Mouse (Mus musculus) limb, embryonic 10.5 days (tissue): ENCODE data around the gene Tomm22. TPM values are rescaled to one million over a fixed set of nuclear protein-coding genes. Genes with fewer than 3 reads are reported as not detected.
"Not testable (repeated sequence)": the region's sequence is repeated elsewhere in the genome, so short reads cannot be mapped to it uniquely, and the experiment has no call there.

Experiments
- DNase-seq: peaks from one replicate; pipeline ENCODE4 v3.0.0-alpha.2; 2017; ENCODE audit warnings: low spot score
- H3K27ac ChIP-seq: fragments of 300-500 bp; sonication (generic); 2 replicates; pipeline ENCODE4 v1.5.1; 2016; ENCODE audit warnings: mild to moderate bottlenecking
- H3K27me3 ChIP-seq: fragments of 300-500 bp; sonication (generic); 2 replicates; pipeline ENCODE4 v1.6.1; 2016; ENCODE audit warnings: low read depth, mild to moderate bottlenecking; ENCODE audit not compliant: poor library complexity, severe bottlenecking
- H3K36me3 ChIP-seq: fragments of 300-500 bp; sonication (generic); 2 replicates; pipeline ENCODE4 v1.6.1; 2016; ENCODE audit warnings: mild to moderate bottlenecking, moderate library complexity
- H3K4me1 ChIP-seq: fragments of 300-500 bp; sonication (generic); 2 replicates; pipeline ENCODE4 v1.6.1; 2016
- H3K4me3 ChIP-seq: fragments of 300-500 bp; sonication (generic); 2 replicates; pipeline ENCODE4 v1.5.1; 2016; ENCODE audit warnings: mild to moderate bottlenecking, moderate library complexity
- H3K9me3 ChIP-seq: fragments of 300-500 bp; sonication (generic); replicated peaks from 2 replicates; pipeline ENCODE4 v1.6.1; 2016; ENCODE audit warnings: mild to moderate bottlenecking
- WGBS: fragments of 180-500 bp; shearing (Covaris S2); methylation state at CpG from one replicate; pipeline ENCODE4 v1.1.7; 2016; 5-methylcytosine and 5-hydroxymethylcytosine counted together
- polyA plus RNA-seq: library from polyadenylated mRNA; unstranded; fragments of >200 nt; fragmentation: Nextera tagmentation; extraction: Ambion mirVana; gene quantifications from 2 replicates; pipeline ENCODE4 v1.2.1, GENCODE M21; 2016

The Tomm22 gene
- polyA plus RNA-seq, 1 experiment from 2014 or later = 253 TPM

DNA sequence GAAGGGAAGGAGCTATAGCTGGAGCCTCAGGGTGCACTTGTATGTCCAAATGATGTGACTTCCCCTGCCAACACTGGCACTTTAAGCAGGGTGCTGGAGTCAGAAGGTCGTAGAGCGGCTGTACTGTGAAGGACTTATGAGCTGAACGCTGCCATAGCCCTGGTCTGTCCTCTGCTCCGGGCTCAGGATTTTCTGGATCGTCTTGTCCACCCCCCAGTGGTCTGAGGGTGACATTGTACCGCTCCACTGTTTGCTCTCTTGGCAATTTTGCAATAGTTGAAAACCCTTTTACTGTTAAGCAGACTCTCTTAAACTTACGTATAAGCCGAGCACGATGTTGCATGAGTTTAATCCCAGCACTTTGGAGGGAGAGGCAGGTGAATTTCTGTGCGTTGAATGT, 1.5 kb upstream of the Tomm22 start:
- DNase-seq = no peak
- H3K27ac ChIP-seq = no peak overlapping the region
- H3K9me3 ChIP-seq = no peaks in the 10 kb centered on the region
- H3K4me3 ChIP-seq = no peak overlapping the region
- WGBS = 77% methylated on average over 10 of the region's 10 CpGs
- H3K27me3 ChIP-seq = no peaks in the 10 kb centered on the region
- H3K36me3 ChIP-seq = peaks cover 52% of the 10 kb centered on the region
- peaks cover 6% of the 10 kb centered on the region for H3K4me1 ChIP-seq

DNA sequence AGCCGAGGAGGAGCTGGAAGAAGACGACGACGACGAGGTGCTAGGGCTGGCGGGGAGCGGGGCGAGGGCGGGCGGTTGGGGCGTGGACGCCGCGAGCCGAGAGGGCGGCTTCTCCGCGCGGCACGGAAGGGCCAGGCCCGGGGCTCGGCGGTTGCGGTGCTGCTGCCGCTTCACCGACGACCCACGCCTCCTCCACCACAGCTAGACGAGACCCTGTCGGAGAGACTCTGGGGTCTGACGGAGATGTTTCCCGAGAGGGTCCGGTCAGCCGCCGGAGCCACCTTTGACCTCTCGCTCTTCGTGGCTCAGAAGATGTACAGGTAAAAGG, 275 bp downstream of the Tomm22 start:
- Histone ChIP-seq H3K27me3 (no peaks in the 10 kb centered on the region), H3K4me1 (peaks cover 6% of the 10 kb centered on the region), H3K9me3 (no peaks in the 10 kb centered on the region), H3K27ac (peak overlapping the region; percentile 88), H3K4me3 (peak overlapping the region; percentile 94), H3K36me3 (peaks cover 64% of the 10 kb centered on the region)
- DNase-seq = no peak
- under 1% methylated on average over 37 of the region's 37 CpGs for WGBS

DNA sequence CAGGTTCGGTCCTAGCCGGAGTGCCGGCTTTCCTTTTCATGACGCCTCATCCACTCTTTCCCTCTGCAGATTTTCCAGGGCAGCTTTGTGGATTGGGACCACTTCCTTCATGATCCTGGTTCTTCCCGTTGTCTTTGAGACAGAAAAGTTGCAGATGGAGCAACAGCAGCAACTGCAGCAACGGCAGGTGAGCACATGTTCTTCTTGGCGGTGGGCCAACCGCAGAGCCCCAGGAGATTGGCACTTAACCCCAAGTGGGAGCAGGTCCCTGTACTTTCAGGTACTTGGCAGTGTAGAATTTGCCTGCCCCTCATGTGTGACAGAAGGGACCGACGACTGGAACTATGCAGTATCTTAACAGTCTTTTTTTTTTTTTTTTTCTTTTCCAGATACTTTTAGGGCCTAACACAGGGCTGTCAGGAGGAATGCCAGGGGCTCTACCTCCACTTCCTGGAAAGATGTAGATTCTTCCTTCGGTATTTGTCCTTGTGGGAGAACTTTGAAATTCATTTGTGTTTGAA, 1.2 kb downstream of the Tomm22 start:
- Histone ChIP-seq H3K4me3 (peak overlapping the region; percentile 94), H3K36me3 (peaks cover 64% of the 10 kb centered on the region)
- DNase-seq, H3K27ac ChIP-seq, H3K9me3 ChIP-seq, H3K27me3 ChIP-seq, H3K4me1 ChIP-seq: not testable (repeated sequence)
- WGBS = 92% methylated on average over 11 of the region's 11 CpGs

DNA sequence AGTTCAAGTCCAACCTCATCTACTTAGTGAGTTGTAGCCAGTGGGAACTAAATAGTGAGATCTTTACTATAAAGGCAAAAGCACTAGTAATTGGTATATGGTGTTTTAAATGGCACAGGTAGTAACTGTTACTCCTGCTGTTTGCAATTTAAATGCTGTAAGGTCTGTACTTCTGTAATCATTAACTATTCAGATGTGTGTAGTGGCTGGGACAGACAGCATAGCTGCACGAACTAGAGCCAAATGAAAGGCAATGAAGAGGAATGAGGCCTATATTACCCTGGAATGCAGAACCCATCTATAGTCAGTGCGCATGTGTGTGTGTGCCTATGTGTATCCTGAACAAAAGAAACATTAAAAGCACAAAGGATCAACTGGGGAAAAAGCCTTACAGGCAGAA, 7.3 kb downstream of the Tomm22 start:
- Histone ChIP-seq H3K4me3 (no peak overlapping the region), H3K27me3 (no peaks in the 10 kb centered on the region), H3K4me1 (0 out of 2 replicates have a peak, but pooled peaks cover 3% of the 10 kb centered on the region), H3K27ac (no peak overlapping the region), H3K36me3 (peaks cover 73% of the 10 kb centered on the region), H3K9me3 (no peaks in the 10 kb centered on the region)
- WGBS = 96% methylated on average over 2 of the region's 2 CpGs
- DNase-seq = no peak

DNA sequence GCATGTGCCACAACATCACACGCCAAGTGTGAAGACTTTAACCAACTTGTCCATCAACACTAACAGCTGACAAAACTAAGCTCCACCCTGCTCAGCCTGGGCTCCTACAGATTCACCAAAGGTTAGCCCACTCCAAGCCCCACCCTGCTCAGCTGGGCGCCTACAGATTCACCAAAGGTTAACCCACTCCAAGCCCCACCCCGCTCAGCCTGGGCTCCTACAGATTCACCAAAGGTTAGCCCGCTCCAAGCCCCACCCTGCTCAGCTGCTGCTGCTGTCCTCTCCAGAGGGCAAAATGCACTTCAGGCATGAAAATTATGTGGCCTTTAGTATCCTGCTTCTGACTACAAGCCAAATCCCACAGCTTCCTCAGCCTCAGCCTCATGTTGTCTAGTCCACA, 11.3 kb downstream of the Tomm22 start:
- H3K27ac ChIP-seq = no peak overlapping the region
- no peaks in the 10 kb centered on the region for H3K27me3 ChIP-seq
- WGBS = 87% methylated on average over 4 of the region's 4 CpGs
- H3K9me3 ChIP-seq = no peaks in the 10 kb centered on the region
- DNase-seq = no peak
- peaks cover 41% of the 10 kb centered on the region for H3K36me3 ChIP-seq
- H3K4me1 ChIP-seq = peaks cover 39% of the 10 kb centered on the region
- no peak overlapping the region for H3K4me3 ChIP-seq

DNA sequence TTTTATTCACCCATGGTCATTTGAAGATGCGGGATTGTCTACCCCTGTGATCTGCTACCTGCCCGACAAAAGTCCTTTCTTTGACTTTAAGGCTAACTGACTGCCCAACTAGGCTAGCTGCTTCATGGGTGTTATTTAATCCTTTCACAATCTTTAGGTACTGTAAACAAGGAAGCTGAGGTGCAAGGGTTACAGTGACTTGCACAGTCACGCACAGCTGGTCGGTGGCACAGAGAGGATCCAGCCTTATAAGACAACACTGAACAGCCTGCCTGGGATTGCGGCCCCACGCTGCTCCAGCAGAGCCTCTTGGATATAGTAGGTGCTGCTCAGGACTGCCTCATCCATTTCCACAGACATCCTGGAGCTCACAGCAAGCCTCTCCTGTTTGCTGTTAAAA, 12.5 kb downstream of the Tomm22 start:
- WGBS = 92% methylated on average over 6 of the region's 6 CpGs
- no peak for DNase-seq

DNA sequence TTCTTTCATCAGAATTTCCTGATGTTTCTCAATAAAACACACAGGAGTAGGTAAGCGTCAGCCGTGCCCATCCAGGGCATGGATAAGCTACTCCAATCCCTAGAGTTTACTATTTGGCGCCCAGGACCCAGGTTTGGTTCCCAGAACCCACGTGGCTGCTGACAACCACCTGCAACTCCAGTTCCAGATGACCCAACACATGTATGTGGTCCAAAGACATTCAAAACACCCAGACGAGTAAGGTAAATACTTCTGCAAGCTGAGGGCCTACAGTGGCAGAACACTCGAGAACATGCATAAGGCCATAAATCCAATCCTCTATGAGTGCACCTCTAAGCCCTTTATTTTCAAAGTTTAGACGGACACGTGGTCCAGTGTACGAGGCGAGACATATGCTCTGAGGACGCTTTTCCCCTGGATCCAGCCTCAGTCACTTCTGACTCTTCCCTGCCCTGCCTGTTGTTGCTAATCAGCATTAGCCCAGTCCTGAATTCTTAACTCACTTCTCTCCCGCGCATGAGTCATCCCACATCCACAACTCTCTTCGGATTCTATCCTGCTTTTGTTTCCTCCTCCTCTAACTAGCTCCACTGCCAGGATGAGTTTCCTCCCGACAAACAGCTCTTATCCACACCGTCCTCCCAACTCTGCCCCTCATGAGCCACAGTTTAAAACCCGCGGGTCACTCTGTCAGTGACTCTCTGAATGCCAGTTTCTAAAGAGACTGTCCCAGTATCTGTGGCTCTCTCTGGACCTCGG, 13.2 kb downstream of the Tomm22 start:
- Histone ChIP-seq H3K36me3 (peaks cover 27% of the 10 kb centered on the region), H3K27me3 (no peaks in the 10 kb centered on the region), H3K4me3 (peak overlapping the region; percentile 92; the same call in 1 of the 2 replicates), H3K4me1 (peaks cover 46% of the 10 kb centered on the region), H3K27ac (no peak overlapping the region), H3K9me3 (no peaks in the 10 kb centered on the region)
- no peak for DNase-seq
- WGBS = 81% methylated on average over 19 of the region's 19 CpGs

More for the DNA sequence above, 12.5 kb downstream of the Tomm22 start:
- no peak overlapping the region for H3K27ac ChIP-seq
- peaks cover 29% of the 10 kb centered on the region for H3K36me3 ChIP-seq
- no peaks in the 10 kb centered on the region for H3K9me3 ChIP-seq
- no peaks in the 10 kb centered on the region for H3K27me3 ChIP-seq
- H3K4me1 ChIP-seq = peaks cover 39% of the 10 kb centered on the region
- no peak overlapping the region for H3K4me3 ChIP-seq

DNA sequence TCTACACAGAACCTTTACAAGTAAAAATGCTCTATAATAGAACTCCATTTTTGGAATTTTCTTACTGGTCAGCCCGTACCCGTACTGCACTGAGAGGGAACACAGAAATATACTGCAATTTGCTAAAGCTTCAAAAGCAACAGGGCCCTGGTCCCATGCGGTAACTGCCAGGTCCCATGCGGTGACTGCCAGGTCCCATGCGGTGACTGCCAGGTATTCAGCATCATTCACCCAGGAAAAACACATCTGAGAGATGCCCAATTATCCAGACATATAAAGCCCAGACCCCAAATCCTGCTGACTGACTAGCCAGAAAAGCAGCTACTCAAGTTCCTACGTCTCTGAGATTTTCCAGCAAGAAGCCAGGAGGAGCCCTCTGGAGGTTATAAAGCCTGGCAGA, 14.0 kb downstream of the Tomm22 start:
- peaks cover 20% of the 10 kb centered on the region for H3K36me3 ChIP-seq
- WGBS = 88% methylated on average over 6 of the region's 6 CpGs
- H3K4me1 ChIP-seq = peaks cover 53% of the 10 kb centered on the region
- no peaks in the 10 kb centered on the region for H3K27me3 ChIP-seq
- H3K4me3 ChIP-seq = peak overlapping the region; percentile 92
- no peaks in the 10 kb centered on the region for H3K9me3 ChIP-seq
- no peak for DNase-seq
- no peak overlapping the region for H3K27ac ChIP-seq

DNA sequence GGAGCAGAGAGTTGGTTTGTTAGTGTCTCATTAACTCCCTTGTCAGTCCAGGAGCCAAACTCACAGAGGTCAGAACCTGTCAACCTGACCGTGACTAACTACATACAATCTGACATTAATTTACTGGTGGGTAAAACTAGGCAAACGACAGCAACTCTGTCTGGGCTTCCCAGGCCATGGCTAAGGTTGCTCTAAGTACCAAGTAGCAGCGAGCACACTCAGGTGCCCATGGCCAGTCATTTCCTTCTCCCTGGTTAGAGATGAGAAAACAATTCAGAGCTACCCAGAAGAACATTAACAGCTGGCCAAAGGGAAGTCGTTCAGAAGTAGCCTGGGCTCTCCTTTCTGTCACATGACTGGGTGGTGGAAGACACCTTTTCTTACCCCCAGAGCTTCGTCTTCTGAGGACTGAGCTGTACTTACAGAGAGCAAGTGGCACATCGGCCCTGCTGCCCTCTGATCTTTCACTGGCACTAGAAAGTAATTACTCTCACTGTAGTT, 14.5 kb downstream of the Tomm22 start:
- Histone ChIP-seq H3K27me3 (no peaks in the 10 kb centered on the region), H3K36me3 (peaks cover 17% of the 10 kb centered on the region), H3K4me3 (peak overlapping the region; percentile 92), H3K4me1 (peaks cover 58% of the 10 kb centered on the region), H3K9me3 (no peaks in the 10 kb centered on the region), H3K27ac (0 out of 2 replicates have a peak overlapping the region, but pooled peaks have one; percentile 55)
- DNase-seq = no peak
- WGBS = 28% methylated on average over 6 of the region's 6 CpGs

DNA sequence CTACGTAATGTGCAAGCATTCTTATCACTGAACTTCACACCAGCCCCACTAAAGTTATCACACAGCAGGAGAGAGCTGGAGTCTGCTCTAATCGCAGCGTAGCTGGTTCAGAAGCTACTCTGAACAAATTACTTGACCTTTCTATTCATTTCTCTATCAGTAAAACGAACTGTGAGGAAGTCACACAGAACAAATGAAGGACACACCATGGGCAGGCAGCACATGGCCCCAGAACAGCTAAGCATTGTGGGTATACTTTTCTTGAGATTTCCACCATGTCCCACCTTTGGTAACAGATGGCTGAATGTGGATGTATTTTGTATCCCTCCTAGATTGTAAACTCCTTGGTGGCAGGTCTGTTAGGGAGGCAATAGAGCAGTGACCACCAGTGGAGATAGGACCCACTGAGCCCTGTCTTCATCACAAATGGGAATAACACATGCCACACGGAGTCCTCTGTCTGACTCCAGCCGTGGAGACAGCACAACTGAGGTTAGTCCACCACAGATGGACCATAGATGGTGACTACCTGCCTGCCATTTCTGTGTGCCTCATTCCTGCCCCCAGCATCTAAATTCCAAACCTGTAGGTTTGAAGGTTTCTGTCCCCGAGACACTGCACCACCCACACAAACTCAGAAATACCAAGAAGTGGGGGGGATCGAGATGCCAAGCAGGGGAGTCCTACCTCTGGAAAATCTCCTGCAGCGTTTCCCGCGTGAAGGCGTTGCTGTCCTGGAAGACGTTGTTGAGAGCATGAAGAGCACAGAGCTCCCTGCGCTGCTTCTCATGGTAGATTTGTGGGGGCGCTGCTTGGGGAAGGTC, 15.6 kb downstream of the Tomm22 start:
- WGBS = 28% methylated on average over 15 of the region's 15 CpGs
- no peaks in the 10 kb centered on the region for H3K9me3 ChIP-seq
- peaks cover 59% of the 10 kb centered on the region for H3K4me1 ChIP-seq
- H3K4me3 ChIP-seq = peak overlapping the region; percentile 92
- no peaks in the 10 kb centered on the region for H3K27me3 ChIP-seq
- DNase-seq = no peak
- H3K36me3 ChIP-seq = peaks cover 14% of the 10 kb centered on the region
- peak overlapping the region; percentile 95 for H3K27ac ChIP-seq

DNA sequence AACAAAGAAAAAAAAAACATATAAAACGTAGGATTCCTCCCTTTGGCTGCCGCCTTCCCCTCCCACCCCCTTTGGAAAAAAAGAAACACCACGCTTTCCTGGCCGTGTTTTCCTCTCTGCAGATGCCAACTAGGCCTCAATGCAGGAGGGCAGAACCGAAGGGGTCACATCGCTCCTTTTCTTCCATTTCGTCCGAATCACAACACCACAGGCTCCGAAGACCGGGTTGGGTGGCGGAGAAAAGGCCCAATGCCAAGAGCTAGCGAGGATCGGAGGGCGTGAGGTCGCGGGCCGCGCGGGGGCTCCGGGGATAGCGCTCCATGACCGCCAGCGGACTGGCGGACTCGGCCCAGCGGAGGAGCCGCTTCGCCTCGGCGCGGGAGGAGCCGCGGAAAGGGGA, 16.5 kb downstream of the Tomm22 start:
- H3K4me3 ChIP-seq = peak overlapping the region; percentile 92
- H3K27ac ChIP-seq = peak overlapping the region; percentile 95
- WGBS = under 1% methylated on average over 27 of the region's 33 CpGs
- DNase-seq = peak; percentile 78
- no peaks in the 10 kb centered on the region for H3K9me3 ChIP-seq
- no peaks in the 10 kb centered on the region for H3K27me3 ChIP-seq
- peaks cover 10% of the 10 kb centered on the region for H3K36me3 ChIP-seq
- peaks cover 69% of the 10 kb centered on the region for H3K4me1 ChIP-seq

DNA sequence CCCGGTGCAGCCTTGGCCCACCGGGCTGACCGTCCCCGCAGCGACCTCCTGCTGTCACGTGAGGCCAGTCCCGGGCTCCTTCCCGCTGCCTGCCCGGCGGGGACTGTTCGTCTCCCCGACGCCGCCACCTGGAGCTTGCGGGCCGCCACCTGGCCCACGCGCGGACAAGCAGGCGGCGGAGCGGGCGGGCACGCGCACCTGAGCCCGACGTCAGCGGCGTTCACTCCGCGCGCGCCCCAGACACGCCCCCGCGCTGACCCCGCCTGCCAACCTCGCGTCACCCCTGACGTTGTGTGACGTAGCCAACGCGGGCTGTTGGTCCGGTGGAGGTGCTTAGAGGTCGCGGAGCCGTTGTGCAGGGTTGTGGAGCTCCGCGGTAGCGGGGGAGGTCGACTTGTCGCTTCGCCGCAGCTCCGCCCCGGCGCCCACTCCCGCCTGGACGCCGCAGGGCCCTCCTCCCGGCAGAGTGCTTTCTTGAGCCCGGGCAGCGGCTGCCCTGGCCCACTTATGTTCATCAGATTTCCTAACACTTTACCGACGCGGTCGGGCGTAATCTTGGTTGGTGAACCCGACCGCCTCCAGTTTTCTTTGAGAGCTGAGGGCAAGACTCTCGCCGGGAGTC, 17.1 kb downstream of the Tomm22 start, which contains the start of gene Josd1:
Gene Josd1, minus strand, starts transcription at position 274 of the 622 bp plus-strand sequence.
- Histone ChIP-seq H3K4me1 (peaks cover 73% of the 10 kb centered on the region), H3K9me3 (no peaks in the 10 kb centered on the region), H3K27ac (peak within 1 kb of the TSS; percentile 95), H3K4me3 (peak within 1 kb of the TSS; percentile 92), H3K36me3 (peaks cover 8% of the 10 kb centered on the region; the same call in 1 of the 2 replicates), H3K27me3 (no peaks in the 10 kb centered on the region)
- peak; percentile 98 for DNase-seq
- under 1% methylated on average over 72 of the region's 72 CpGs for WGBS
